Mouse (Mus musculus) heart, embryonic 13.5 days (tissue): ENCODE results near the gene Isg20l2. TPM values are rescaled to one million over a fixed set of nuclear protein-coding genes. Genes with fewer than 3 reads are reported as not detected.
"Not testable (repeated sequence)": the region's sequence is repeated elsewhere in the genome, so short reads cannot be mapped to it uniquely, and the experiment has no call there.

Experiments
- ATAC-seq: fragments of 200-750 bp; cut with Nextera tagmentation; 2 replicates; pipeline ENCODE4 v1.8.0; 2017; ENCODE audit warnings: moderate TSS enrichment; ENCODE audit not compliant: insufficient number of reproducible peaks, low FRiP score, low TSS enrichment; ENCODE audit errors: extremely low read depth
- H3K27ac ChIP-seq: fragments of 300-500 bp; sonication (generic); replicated peaks from 2 replicates; pipeline ENCODE4 v1.5.1; 2015; ENCODE audit warnings: moderate library complexity, mild to moderate bottlenecking, inconsistent platforms
- H3K27me3 ChIP-seq: fragments of 300-500 bp; sonication (generic); replicated peaks from 2 replicates; pipeline ENCODE4 v1.6.1; 2015; ENCODE audit warnings: mild to moderate bottlenecking, inconsistent platforms
- H3K36me3 ChIP-seq: fragments of 300-500 bp; sonication (generic); 2 replicates; pipeline ENCODE4 v1.6.1; 2015; ENCODE audit warnings: mild to moderate bottlenecking, inconsistent platforms
- H3K4me1 ChIP-seq: fragments of 300-500 bp; sonication (generic); 2 replicates; pipeline ENCODE4 v1.6.1; 2015; ENCODE audit warnings: inconsistent platforms
- H3K4me2 ChIP-seq: fragments of 300-500 bp; sonication (generic); 2 replicates; pipeline ENCODE4 v1.6.1; 2015; ENCODE audit warnings: inconsistent platforms, mild to moderate bottlenecking, moderate library complexity
- H3K4me3 ChIP-seq: fragments of 300-500 bp; sonication (generic); 2 replicates; pipeline ENCODE4 v1.5.1; 2015; ENCODE audit warnings: moderate library complexity, mild to moderate bottlenecking, inconsistent platforms
- H3K9ac ChIP-seq: fragments of 300-500 bp; sonication (generic); 2 replicates; pipeline ENCODE4 v1.6.1; 2015; ENCODE audit warnings: inconsistent platforms, mild to moderate bottlenecking, moderate library complexity
- H3K9me3 ChIP-seq: fragments of 300-500 bp; sonication (generic); 2 replicates; pipeline ENCODE4 v1.6.1; 2016; ENCODE audit warnings: inconsistent platforms
- whole genome bisulfite sequencing: fragments of 180-500 bp; shearing (Covaris S2); methylation state at CpG from one replicate; pipeline ENCODE4 v1.1.7; 2015; ENCODE audit warnings: mixed read lengths; 5-methylcytosine and 5-hydroxymethylcytosine counted together
- polyA plus RNA-seq: library from polyadenylated mRNA; unstranded; fragments of >200 nt; fragmentation: Nextera tagmentation; extraction: Ambion mirVana; gene quantifications from 2 replicates; pipeline ENCODE4 v1.2.1, GENCODE M21; 2015

Isg20l2 gene
- polyA plus RNA-seq, 1 experiment from 2014 or later: 30.1 TPM

- no peaks in the 10 kb centered on the region for H3K9me3 ChIP-seq
- no peaks in the 10 kb centered on the region for H3K36me3 ChIP-seq
- WGBS: 0% methylated on average over 1 of the region's 1 CpGs
- H3K4me3 ChIP-seq: no peak overlapping the region
- H3K4me1 ChIP-seq: peaks cover 9% of the 10 kb centered on the region
- H3K4me2 ChIP-seq: peak overlapping the region; percentile 24; the same call in 1 of the 2 replicates
- no peak overlapping the region for H3K9ac ChIP-seq
- H3K27me3 ChIP-seq: no peaks in the 10 kb centered on the region
- no peak for ATAC-seq
- H3K27ac ChIP-seq: peak overlapping the region; percentile 12; the same call in 1 of the 2 replicates
These were observed 29.0 kb upstream of the Isg20l2 start for GRCm38 (mm10) chr3:87901036-87901624.

GRCm38 (mm10) chr3:87901959-87902358 lies 28.2 kb upstream of the Isg20l2 start:
- ATAC-seq: not testable (repeated sequence)
- 73% methylated on average over 6 of the region's 6 CpGs for WGBS

GRCm38 (mm10) chr3:87903821-87904220 lies 26.3 kb upstream of the Isg20l2 start:
- H3K4me1 ChIP-seq: peaks cover 23% of the 10 kb centered on the region
- H3K27ac ChIP-seq: no peak overlapping the region
- H3K9ac ChIP-seq: no peak overlapping the region
- H3K9me3 ChIP-seq: no peaks in the 10 kb centered on the region
- H3K27me3 ChIP-seq: no peaks in the 10 kb centered on the region
- H3K4me3 ChIP-seq: no peak overlapping the region
- no peak for ATAC-seq
- WGBS: 61% methylated on average over 5 of the region's 5 CpGs
- no peaks in the 10 kb centered on the region for H3K36me3 ChIP-seq
- H3K4me2 ChIP-seq: no peak overlapping the region

More at GRCm38 (mm10) chr3:87901959-87902358, 28.2 kb upstream of the Isg20l2 start:
- H3K36me3 ChIP-seq, H3K9me3 ChIP-seq, H3K27me3 ChIP-seq, H3K4me1 ChIP-seq, H3K9ac ChIP-seq, H3K4me3 ChIP-seq, H3K27ac ChIP-seq, H3K4me2 ChIP-seq: not testable (repeated sequence)

- Histone ChIP-seq H3K27ac (peak within 1 kb of the TSS; percentile 98), H3K36me3 (no peaks in the 10 kb centered on the region), H3K4me2 (peak within 1 kb of the TSS; percentile 94), H3K4me3 (peak within 1 kb of the TSS; percentile 94), H3K9ac (peak within 1 kb of the TSS; percentile 100), H3K27me3 (no peaks in the 10 kb centered on the region), H3K9me3 (no peaks in the 10 kb centered on the region), H3K4me1 (peaks cover 42% of the 10 kb centered on the region)
- under 1% methylated on average over 57 of the region's 57 CpGs for WGBS
- peak; percentile 88 for ATAC-seq
These were observed 24.1 kb upstream of the Isg20l2 start, which contains the start of gene Hdgf for GRCm38 (mm10) chr3:87905880-87906485. Hdgf (plus strand) TSS chr3:87906321.

- peak overlapping the region; percentile 98 for H3K27ac ChIP-seq
- peak overlapping the region; percentile 94 for H3K4me3 ChIP-seq
- H3K9me3 ChIP-seq: no peaks in the 10 kb centered on the region
- WGBS: under 1% methylated on average over 41 of the region's 47 CpGs
- peak; percentile 0; the same call in 1 of the 2 replicates for ATAC-seq
- H3K4me1 ChIP-seq: peaks cover 41% of the 10 kb centered on the region
- H3K27me3 ChIP-seq: no peaks in the 10 kb centered on the region
- peak overlapping the region; percentile 100 for H3K9ac ChIP-seq
- H3K4me2 ChIP-seq: peak overlapping the region; percentile 94
- H3K36me3 ChIP-seq: peaks cover 4% of the 10 kb centered on the region; the same call in 1 of the 2 replicates
These were observed 23.5 kb upstream of the Isg20l2 start for GRCm38 (mm10) chr3:87906601-87906980.

GRCm38 (mm10) chr3:87906981-87907857 lies 22.9 kb upstream of the Isg20l2 start:
- peak overlapping the region; percentile 94 for H3K4me2 ChIP-seq
- H3K9ac ChIP-seq: peak overlapping the region; percentile 100
- ATAC-seq: no peak
- H3K4me1 ChIP-seq: peaks cover 46% of the 10 kb centered on the region
- no peaks in the 10 kb centered on the region for H3K9me3 ChIP-seq
- H3K27me3 ChIP-seq: no peaks in the 10 kb centered on the region
- peaks cover 4% of the 10 kb centered on the region; the same call in 1 of the 2 replicates for H3K36me3 ChIP-seq
- peak overlapping the region; percentile 98 for H3K27ac ChIP-seq
- WGBS: under 1% methylated on average over 27 of the region's 27 CpGs
- H3K4me3 ChIP-seq: peak overlapping the region; percentile 94

- 3% methylated on average over 1 of the region's 1 CpGs for WGBS
- Histone ChIP-seq H3K27ac (peak overlapping the region; percentile 98), H3K9me3 (no peaks in the 10 kb centered on the region), H3K4me1 (peaks cover 53% of the 10 kb centered on the region), H3K9ac (peak overlapping the region; percentile 100), H3K4me3 (peak overlapping the region; percentile 94), H3K27me3 (no peaks in the 10 kb centered on the region), H3K4me2 (peak overlapping the region; percentile 94), H3K36me3 (peaks cover 5% of the 10 kb centered on the region)
- no peak for ATAC-seq
These were observed 22.2 kb upstream of the Isg20l2 start for GRCm38 (mm10) chr3:87907906-87908305.

- Histone ChIP-seq H3K4me2 (peak overlapping the region; percentile 94), H3K4me3 (peak overlapping the region; percentile 55), H3K36me3 (peaks cover 20% of the 10 kb centered on the region), H3K27ac (peak overlapping the region; percentile 98), H3K9ac (peak overlapping the region; percentile 77), H3K27me3 (no peaks in the 10 kb centered on the region), H3K4me1 (peaks cover 53% of the 10 kb centered on the region), H3K9me3 (no peaks in the 10 kb centered on the region)
- no peak for ATAC-seq
- WGBS: 83% methylated on average over 2 of the region's 2 CpGs
These were observed 20.7 kb upstream of the Isg20l2 start for GRCm38 (mm10) chr3:87909381-87909780.

GRCm38 (mm10) chr3:87909874-87910273 lies 20.2 kb upstream of the Isg20l2 start:
- H3K4me3 ChIP-seq: peak overlapping the region; percentile 55
- H3K27ac ChIP-seq: peak overlapping the region; percentile 98
- peaks cover 53% of the 10 kb centered on the region for H3K4me1 ChIP-seq
- peak overlapping the region; percentile 77 for H3K9ac ChIP-seq
- H3K4me2 ChIP-seq: peak overlapping the region; percentile 94
- H3K27me3 ChIP-seq: no peaks in the 10 kb centered on the region
- ATAC-seq: no peak
- 8% methylated on average over 4 of the region's 4 CpGs for WGBS
- H3K9me3 ChIP-seq: no peaks in the 10 kb centered on the region
- peaks cover 25% of the 10 kb centered on the region for H3K36me3 ChIP-seq

- WGBS: 9% methylated on average over 12 of the region's 12 CpGs
- H3K4me2 ChIP-seq: peak overlapping the region; percentile 94
- peak; percentile 18; the same call in 1 of the 2 replicates for ATAC-seq
- peaks cover 33% of the 10 kb centered on the region for H3K36me3 ChIP-seq
- H3K4me3 ChIP-seq: peak overlapping the region; percentile 55
- H3K9me3 ChIP-seq: no peaks in the 10 kb centered on the region
- no peaks in the 10 kb centered on the region for H3K27me3 ChIP-seq
- peaks cover 53% of the 10 kb centered on the region for H3K4me1 ChIP-seq
- H3K27ac ChIP-seq: peak overlapping the region; percentile 98
- H3K9ac ChIP-seq: peak overlapping the region; percentile 77
These were observed 19.5 kb upstream of the Isg20l2 start for GRCm38 (mm10) chr3:87910573-87911141.

- WGBS: 83% methylated on average over 7 of the region's 7 CpGs
- ATAC-seq: no peak
- H3K36me3 ChIP-seq: peaks cover 53% of the 10 kb centered on the region
These were observed 16.6 kb upstream of the Isg20l2 start for GRCm38 (mm10) chr3:87913491-87913890.

More at GRCm38 (mm10) chr3:87913491-87913890, 16.6 kb upstream of the Isg20l2 start:
- no peak overlapping the region for H3K27ac ChIP-seq
- H3K9me3 ChIP-seq: no peaks in the 10 kb centered on the region
- peaks cover 43% of the 10 kb centered on the region for H3K4me1 ChIP-seq
- no peaks in the 10 kb centered on the region for H3K27me3 ChIP-seq
- no peak overlapping the region for H3K9ac ChIP-seq
- H3K4me2 ChIP-seq: no peak overlapping the region
- no peak overlapping the region for H3K4me3 ChIP-seq
